Mouse (Mus musculus) testis, adult 2 months (tissue): ENCODE data around the gene Sptb. TPM values are rescaled to one million over a fixed set of nuclear protein-coding genes. Genes with fewer than 3 reads are reported as not detected.

Experiments
- H3K27ac ChIP-seq: fragments of 200-500 bp; 2 replicates; pipeline ENCODE4 v1.5.1; 2012; ENCODE audit warnings: low read depth, low read length; ENCODE audit not compliant: control insufficient read depth, insufficient read depth
- H3K27me3 ChIP-seq: fragments of 200-500 bp; 2 replicates; pipeline ENCODE4 v1.6.1; 2012; ENCODE audit warnings: mild to moderate bottlenecking, low read length, moderate library complexity; ENCODE audit not compliant: control insufficient read depth, insufficient read depth
- H3K36me3 ChIP-seq: fragments of 200-500 bp; 2 replicates; pipeline ENCODE4 v1.6.1; 2012; ENCODE audit warnings: mild to moderate bottlenecking, low read length; ENCODE audit not compliant: control insufficient read depth, insufficient read depth
- H3K4me1 ChIP-seq: fragments of 200-500 bp; 2 replicates; pipeline ENCODE4 v1.6.1; 2012; ENCODE audit warnings: low read length; ENCODE audit not compliant: control insufficient read depth, insufficient read depth
- H3K4me3 ChIP-seq: fragments of 200-500 bp; 2 replicates; pipeline ENCODE4 v1.5.1; 2012; ENCODE audit warnings: low read depth, mild to moderate bottlenecking, low read length, moderate library complexity, mixed read lengths; ENCODE audit not compliant: control insufficient read depth
- CTCF ChIP-seq: fragments of 200-500 bp; IDR thresholded peaks from 2 replicates; pipeline ENCODE4 v1.5.1; 2012; ENCODE audit warnings: low read depth, mild to moderate bottlenecking, inconsistent platforms, low read length, moderate library complexity; ENCODE audit not compliant: control insufficient read depth, insufficient read depth, insufficient replicate concordance
- POLR2A ChIP-seq: fragments of 200-500 bp; IDR thresholded peaks from 2 replicates; pipeline ENCODE4 v1.6.1; 2012; ENCODE audit warnings: low read depth, mild to moderate bottlenecking, inconsistent platforms, low read length, moderate library complexity; ENCODE audit not compliant: control insufficient read depth
- polyA plus RNA-seq: library from polyadenylated mRNA; depleted of rRNA; stranded (reverse); fragments of >200 nt; gene quantifications from 2 replicates; pipeline ENCODE4 v1.2.3, GENCODE M21; 2012

The Sptb gene
- polyA plus RNA-seq, 1 experiment, result 3.9 TPM

DNA sequence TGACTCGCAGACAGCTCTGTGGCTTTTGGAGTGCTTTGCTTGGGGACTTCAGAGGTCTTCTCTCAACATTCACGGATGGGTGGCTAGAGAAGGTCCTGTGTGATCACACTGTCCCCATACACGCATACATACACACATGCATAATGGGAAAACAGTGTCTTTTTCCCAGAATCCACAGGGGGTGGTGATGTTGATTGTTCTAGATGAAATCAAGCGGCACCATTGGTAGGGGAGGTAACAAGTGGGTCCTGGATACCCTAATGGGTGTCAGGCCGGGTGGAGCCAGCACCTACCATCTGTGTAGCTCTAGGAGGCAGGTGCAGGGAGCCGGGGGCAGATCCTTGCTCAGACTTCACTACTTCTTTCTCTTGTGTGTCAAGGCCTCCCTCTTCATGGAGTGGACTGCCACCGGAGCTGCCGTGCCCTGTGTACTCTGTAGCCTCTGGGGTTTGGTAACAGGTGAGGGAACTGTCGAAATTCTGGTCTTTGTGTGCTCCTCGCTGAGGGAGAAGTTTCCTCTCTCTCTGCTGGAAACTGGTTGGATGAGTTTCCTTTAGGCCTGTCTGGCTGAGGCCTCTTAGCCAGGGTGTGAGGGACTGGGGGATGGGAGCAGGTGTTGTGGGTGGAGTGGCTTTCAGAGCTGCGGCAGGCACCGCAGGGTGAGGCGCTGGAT, 162.8 kb downstream of the Sptb start:
- Histone ChIP-seq H3K4me3 (no peak overlapping the region), H3K27me3 (no peaks in the 10 kb centered on the region), H3K4me1 (no peaks in the 10 kb centered on the region; the same call in 1 of the 2 replicates), H3K27ac (no peak overlapping the region), H3K36me3 (no peaks in the 10 kb centered on the region)
- TF ChIP-seq POLR2A (no peak), CTCF (no peak)

GRCm38 (mm10) chr12:76546383-76547276, 163.7 kb downstream of the Sptb start:
- Histone ChIP-seq H3K4me1 (peaks cover 3% of the 10 kb centered on the region), H3K27ac (no peak overlapping the region), H3K36me3 (no peaks in the 10 kb centered on the region), H3K4me3 (no peak overlapping the region), H3K27me3 (no peaks in the 10 kb centered on the region)
- TF ChIP-seq CTCF (no peak), POLR2A (no peak)

DNA sequence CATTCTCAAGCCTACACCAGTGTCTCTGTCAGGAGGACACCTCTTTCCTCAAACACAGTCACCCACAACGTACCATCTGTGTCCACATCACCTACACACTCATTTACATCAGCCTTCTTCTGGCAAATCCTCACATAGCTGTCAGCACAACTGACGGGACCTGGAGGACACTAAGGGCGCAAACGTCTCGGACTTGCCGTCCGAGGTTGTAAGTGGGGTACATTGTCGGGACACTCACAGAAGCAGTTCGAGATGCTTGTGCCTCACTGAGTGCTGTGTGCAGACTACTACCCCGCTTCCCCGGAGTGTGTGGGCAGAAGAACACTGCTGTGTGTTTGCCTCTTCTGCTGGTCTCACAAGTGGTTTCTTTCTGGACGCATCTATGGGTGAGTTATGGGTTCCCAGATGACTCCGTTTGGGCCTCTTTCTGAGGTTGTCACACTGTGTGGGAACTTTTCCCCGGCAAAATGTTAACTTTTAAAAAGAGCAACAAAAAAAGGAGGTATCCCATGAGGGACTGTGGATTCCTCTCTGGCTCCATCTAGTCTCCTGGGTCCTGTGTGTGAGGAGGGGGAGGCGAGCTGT, 164.5 kb downstream of the Sptb start:
- H3K27me3 ChIP-seq, result no peaks in the 10 kb centered on the region
- H3K36me3 ChIP-seq, result no peaks in the 10 kb centered on the region
- TF ChIP-seq POLR2A, result no peak
- TF ChIP-seq CTCF, result no peak
- peaks cover 9% of the 10 kb centered on the region for H3K4me1 ChIP-seq
- no peak overlapping the region for H3K27ac ChIP-seq
- no peak overlapping the region for H3K4me3 ChIP-seq

DNA sequence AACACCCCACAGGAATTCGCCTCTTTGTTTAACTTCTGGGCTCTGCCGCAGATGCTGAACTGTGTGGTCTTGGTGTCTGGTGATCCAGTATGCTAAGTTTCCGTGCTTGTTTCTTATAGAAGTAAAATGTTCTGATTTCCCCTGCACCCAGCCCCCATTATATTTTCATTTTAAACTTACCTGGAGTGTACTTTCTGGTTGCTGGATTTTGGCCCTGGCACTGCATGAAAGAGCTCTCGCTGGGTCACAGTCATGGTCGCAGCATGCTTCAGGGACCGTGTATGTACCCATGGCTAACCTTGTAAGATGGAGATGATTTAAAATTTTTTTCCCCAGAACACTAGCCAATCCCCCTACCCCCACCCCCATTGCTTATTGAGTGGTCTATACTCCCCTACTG, 168.5 kb downstream of the Sptb start:
- Histone ChIP-seq H3K27ac (no peak overlapping the region), H3K4me1 (peaks cover 10% of the 10 kb centered on the region), H3K4me3 (peak overlapping the region; percentile 57), H3K36me3 (no peaks in the 10 kb centered on the region), H3K27me3 (no peaks in the 10 kb centered on the region)
- no peak for TF ChIP-seq CTCF
- no peak for TF ChIP-seq POLR2A

DNA sequence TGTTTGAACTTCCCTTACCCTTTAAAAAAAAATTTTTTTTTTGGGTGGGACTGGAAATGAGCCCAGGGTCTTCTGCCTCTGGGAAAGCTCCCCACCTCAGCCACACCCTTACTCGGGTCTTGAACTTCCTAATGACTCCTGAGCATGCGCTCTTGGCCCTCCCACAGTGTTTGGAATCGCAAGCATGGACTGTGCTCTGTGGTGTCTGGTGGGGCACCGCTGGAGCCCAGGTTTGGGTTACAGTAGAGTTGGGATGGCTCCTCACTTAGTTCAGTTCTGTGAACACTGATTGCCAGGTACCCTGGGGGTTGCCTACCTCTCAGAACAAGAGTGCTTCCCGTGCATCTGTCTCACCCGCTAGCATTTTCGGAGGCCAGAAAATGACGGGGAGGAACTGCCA, 168.9 kb downstream of the Sptb start:
- peak overlapping the region; percentile 57 for H3K4me3 ChIP-seq
- H3K27ac ChIP-seq, result no peak overlapping the region
- TF ChIP-seq CTCF, result no peak
- no peak for TF ChIP-seq POLR2A
- H3K36me3 ChIP-seq, result no peaks in the 10 kb centered on the region
- peaks cover 10% of the 10 kb centered on the region for H3K4me1 ChIP-seq
- H3K27me3 ChIP-seq, result no peaks in the 10 kb centered on the region

- no peaks in the 10 kb centered on the region for H3K27me3 ChIP-seq
Measured at GRCm38 (mm10) chr12:76540701-76541221, 169.6 kb downstream of the Sptb start.

DNA sequence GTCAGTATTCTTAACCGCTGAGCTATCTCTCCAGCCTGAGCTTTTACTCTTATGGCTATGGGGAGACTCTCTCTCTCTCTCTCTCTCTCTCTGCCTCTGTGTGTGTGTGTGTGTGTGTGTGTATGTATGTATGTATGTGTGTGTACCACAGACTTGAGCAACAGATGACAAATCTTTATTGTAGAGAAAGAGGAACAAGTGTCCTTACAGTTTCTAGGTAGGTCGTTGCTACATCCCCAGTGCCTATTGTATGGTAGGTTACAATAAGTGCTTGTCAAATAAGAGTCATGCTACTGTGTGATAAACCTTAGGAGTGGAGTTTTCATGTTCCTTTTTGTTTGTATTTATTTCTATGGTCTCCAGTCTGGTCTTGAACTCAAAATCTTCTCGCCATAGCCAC, 170.2 kb downstream of the Sptb start:
- H3K27me3 ChIP-seq, result no peaks in the 10 kb centered on the region
- peaks cover 10% of the 10 kb centered on the region for H3K4me1 ChIP-seq
- H3K4me3 ChIP-seq, result no peak overlapping the region
- H3K36me3 ChIP-seq, result no peaks in the 10 kb centered on the region
- no peak for TF ChIP-seq POLR2A
- no peak for TF ChIP-seq CTCF
- no peak overlapping the region for H3K27ac ChIP-seq

More at GRCm38 (mm10) chr12:76540701-76541221, 169.6 kb downstream of the Sptb start:
- Histone ChIP-seq H3K4me1 (peaks cover 10% of the 10 kb centered on the region), H3K4me3 (no peak overlapping the region), H3K36me3 (no peaks in the 10 kb centered on the region), H3K27ac (no peak overlapping the region)
- TF ChIP-seq CTCF, result no peak
- no peak for TF ChIP-seq POLR2A
